Mouse (Mus musculus) cerebellum, adult 9-10 months (tissue): ENCODE results near the gene Jak1.
"Not testable (repeated sequence)": the region's sequence is repeated elsewhere in the genome, so short reads cannot be mapped to it uniquely, and the experiment has no call there.

Experiments used
- DNase-seq: peaks from one replicate; pipeline ENCODE4 v3.0.0; 2022

Gene Jak1

DNA sequence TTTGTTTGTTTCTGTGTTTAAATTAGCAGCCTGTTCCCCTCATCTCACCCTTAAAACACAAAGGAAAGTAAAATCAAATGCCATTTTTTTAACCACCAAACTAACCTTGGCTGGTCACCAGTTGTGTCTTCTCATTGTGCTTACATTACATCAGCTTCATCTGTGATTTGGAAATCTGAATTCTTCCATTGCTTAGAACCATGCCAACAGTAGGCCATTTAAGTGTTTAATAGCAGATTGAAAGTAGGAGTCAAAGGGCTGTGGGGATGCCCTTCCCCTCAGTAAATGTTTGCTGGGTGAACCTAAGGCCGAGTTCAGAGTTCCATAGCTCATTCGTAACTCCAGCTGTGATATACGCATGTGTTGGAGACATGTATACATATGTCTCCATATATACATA is 10.8 kb upstream of the Jak1 start:
- DNase-seq = no peak

DNA sequence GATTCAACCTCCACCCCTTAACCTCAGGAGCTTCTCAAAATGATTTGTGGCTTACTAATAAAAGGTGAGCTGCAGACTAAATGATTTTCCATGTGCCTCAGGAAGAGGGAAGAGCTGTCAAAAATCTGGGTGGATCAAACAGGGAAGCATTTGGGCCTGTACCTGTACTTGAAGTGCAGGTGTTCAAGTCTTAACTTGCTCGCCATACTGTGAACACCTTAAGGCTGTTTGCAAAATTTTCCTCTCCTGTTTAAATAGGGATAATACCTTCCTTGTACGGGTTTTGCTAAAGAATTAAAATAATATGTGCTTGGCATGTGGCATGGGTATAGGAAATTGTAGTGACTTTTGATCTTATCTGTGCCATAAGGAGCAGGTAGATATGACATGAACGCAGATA is 5.7 kb upstream of the Jak1 start:
- DNase-seq = no peak

DNA sequence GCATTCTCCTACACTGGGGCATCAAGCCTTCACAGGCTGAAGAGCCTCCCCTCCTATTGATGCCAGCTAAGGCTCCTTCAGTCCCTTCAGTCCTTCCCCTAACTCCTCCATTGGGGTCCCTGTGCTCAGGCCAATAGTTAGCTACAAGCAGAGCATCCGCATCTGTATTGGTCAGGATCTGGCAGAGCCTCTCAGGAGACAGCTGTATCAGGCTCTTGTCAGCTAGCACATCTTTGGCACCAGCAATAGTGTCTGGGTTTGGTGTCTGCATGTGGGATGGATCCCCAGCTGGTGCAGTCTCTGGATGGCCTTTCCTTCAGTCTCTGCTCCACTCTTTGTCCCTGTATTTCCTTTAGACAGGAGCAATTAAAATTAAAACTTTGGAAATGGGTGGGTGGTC is 3.4 kb upstream of the Jak1 start:
- not testable (repeated sequence) for DNase-seq

DNA sequence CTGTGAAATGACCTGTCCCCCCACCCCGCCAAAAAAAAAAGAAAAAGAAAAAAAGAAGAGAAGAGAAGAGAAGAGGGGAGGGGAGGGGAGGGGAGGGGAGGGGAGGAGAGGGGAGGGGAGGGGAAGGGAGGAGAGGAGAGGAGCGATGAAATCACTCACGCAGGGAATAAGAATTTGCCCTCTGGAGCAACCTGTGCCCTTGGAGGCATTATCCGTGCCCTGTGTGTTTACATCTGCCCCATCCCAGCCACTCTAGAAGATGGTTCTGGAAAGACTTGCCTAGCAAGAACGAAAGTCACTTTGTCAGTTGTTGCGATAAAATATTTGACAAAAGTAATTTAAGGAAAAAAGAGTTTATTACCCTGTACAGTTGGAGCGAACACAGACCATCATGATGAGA is 441 bp upstream of the Jak1 start:
- DNase-seq = peak; percentile 24

DNA sequence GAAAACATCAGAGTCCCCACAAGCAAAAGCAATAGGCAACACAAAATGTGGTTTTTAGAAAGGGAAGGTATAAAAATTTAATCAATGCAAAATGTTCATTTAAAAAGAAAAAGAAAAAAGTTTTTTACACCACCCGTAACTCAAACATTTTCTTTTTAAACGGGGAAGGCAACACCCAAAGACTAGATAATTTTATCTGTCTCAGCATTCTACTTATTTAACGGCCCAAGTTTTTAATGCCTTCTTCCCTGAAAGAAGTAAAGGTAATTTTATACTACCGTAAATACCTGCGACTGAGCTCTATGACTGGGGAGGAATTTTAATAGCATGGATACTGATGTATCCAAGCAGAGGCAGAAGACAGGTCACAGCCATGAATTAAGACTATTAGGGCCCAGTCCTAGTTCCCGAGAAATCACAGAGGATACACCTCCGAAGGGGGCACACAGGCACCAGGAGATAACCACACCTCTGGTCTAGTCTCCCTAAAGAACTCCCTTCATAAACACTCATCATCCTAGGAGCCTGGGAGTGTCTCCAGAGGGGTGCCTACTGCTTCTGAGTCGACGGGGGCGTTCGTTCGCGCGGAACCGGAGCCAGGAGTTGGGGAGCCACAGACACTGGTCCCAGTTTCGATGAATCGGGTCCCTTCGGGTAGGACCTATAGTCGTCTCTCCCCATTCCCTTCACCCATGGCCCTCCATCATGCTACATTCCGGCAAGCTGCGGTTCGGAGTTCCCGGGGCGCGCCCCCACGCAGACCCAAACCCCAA is 928 bp downstream of the Jak1 start:
- peak; percentile 31 for DNase-seq

DNA sequence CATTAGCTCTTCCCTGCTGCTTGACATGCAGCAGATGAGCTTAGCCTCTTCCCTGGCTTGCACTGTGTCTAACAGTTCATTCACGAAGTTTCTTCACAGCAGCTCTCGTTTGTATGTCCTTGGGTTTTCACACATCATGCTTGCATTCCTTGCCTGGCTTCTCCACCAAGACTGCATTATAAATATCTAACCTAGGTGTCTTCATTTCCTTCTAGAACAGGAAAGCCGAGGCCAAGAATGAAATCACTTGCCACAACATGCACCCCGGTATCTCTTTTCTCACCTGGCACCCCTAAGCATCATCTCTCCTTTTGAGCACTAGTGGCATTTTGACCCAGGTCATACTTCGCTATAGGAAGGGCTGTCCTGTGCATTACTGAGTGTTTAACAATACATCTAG is 3.5 kb downstream of the Jak1 start:
- DNase-seq = no peak

DNA sequence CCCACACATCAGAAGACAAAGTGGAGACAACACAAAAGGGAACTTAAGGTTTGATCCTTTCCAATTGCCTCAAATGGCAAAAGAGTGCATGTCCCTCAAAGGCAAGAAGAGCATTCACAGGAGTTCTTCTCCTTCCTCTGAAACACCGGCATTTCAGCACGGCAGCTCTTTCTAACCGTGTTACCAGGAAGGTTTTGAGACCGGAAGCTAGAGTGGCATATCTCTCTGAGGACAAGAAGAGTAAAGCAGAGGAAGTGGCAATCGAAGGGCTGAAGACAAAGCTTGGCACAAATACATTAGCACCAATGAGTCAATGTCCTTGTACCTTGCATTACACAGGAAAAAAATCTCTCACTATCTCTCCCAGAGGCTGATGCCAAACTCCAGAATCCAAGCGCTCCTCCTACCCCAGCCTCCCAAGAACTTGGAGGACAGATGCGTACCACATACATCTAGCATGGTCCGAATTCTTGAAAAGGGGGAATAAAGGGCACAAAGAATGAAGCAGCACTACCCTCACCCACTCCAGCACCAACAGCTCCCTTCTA is 4.3 kb downstream of the Jak1 start:
- no peak for DNase-seq

DNA sequence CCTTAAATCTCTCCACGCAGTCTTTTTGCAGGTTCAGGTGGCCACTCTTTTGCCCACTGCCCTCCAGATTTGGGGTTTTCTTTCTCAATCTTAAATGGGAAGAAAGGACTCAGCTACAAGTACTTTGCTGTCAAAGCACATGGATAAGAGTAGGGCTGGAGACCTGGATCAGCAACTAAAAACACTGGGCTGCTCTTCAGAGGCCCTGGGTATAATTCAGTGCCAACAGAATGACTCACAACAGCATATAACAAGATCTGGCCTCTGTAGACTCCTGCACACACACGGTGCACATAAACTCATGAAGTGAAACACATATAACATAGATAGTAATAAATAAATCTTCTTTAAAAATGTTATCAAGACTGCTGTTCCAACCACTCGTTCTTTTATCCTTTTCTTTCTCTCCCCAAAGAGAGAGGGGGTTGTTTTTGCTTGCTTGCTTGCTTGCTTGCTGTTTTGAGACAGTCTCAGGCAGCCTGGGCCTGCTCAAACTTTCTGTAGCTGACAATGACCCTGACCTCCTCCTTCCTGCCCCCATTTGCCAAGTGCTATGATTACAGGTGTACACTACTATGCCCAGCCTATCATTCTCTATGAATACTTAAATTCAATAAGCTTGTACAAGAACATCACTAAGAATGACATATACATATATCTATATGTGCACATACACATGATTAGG is 8.4 kb downstream of the Jak1 start:
- no peak for DNase-seq

DNA sequence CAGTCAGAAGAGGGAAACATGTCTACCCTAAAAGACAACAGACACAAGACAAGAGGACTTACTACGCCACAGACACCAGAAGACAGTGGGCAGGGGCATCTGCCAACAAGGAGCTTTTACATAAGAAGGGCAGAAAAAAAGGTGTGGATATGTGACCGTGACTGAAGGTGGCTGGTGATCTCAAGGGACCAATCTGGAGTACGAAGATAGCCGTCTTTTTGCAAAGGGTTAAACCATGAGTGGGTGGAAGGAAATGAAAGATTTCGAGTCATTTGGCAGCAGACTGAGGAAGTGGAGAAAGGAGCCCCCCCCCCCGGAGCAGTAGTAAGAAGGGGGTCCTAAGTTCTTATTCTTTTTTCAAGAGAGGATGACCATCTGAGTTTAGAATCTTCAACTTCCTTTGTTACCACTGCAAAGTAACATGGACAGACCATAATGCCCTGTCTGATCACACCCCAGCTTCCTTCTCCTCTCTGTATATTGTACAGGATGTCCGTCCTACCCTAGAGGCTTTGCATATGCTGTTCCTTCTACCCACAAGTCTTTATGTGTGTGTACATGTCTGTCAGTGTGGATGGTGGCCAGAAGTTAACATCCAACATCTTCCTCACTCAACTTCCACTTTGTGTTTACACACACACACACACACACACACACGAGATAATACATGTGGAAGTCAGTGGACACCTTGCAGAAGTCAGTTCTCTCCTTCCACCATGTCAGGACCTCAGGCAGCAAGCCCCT is 10.3 kb downstream of the Jak1 start:
- DNase-seq = no peak

DNA sequence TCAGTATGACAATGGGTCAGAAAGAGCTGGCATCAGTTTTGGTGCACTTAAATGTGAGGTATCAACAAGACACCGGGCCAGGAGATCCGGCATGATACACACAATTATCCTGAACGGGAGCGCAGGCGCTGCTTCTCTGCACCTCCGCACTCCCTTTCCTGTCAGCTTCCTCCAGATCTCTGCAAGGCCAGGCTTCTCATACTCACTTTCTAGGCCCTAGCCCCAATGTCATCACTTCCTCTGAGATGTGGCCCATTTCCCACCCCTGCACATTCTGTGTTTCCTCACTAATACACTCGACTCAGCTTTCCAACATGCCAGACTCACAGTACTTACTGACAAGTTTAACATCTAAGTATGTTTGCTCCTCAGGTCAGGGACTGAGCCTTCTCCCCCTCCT is 11.1 kb downstream of the Jak1 start:
- no peak for DNase-seq

DNA sequence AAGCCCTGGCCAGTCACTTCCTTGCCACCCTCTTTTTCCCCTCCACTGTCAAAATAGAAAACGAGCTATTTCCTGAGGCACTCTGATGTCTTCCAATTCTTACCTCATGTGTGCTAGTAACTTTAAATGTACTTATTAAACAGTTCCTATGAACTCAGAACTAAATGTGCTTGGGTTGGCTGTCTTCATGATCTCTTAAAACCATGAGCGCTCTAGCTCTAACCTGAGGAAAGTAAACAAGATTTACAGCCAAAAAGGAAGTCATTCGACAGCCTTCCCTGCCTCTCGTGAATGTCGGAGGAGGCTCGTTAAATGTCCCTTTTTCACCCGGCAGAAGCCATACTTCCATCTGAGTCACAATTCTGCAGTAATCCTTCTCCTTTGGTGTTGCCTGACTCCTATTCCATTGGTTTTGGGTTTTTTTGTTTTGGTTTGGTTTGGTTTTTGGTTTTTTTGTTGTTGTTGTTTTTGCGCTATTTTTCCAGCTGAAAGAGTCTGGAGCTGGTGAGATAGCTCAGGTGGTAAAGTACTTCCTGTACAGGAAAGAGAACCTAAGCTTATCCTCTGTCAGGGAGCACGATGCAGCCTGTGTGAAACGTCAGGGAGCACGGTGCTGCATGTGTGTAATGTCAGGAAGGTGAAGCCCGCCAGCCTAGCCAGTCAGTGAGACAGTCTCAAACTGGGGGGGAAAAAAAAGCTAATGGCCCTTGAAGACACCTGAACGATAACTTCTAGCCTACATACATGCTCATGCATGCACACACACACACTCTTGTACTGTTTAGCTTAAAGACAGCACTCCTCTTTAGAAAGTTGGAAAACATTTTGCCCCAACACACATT is 12.1 kb downstream of the Jak1 start:
- no peak for DNase-seq

DNA sequence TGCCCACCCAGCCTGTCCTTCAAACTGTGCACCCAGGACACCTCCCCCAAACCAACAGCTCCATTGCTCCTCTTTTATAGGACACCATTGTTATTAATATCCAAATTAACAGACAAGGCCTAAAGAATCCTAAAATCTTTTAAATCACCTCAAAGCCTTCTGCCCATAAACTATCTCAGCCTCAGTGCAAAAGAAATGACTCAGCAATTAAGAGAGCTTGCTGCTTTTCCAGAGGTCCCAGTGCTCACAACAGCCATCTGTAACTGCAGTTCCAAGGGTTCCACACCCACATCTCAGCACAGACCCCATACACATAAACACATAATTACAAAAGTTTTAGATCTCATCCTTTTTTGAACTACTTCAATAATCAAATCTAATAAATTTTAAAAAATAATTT is 13.1 kb downstream of the Jak1 start:
- DNase-seq = no peak

DNA sequence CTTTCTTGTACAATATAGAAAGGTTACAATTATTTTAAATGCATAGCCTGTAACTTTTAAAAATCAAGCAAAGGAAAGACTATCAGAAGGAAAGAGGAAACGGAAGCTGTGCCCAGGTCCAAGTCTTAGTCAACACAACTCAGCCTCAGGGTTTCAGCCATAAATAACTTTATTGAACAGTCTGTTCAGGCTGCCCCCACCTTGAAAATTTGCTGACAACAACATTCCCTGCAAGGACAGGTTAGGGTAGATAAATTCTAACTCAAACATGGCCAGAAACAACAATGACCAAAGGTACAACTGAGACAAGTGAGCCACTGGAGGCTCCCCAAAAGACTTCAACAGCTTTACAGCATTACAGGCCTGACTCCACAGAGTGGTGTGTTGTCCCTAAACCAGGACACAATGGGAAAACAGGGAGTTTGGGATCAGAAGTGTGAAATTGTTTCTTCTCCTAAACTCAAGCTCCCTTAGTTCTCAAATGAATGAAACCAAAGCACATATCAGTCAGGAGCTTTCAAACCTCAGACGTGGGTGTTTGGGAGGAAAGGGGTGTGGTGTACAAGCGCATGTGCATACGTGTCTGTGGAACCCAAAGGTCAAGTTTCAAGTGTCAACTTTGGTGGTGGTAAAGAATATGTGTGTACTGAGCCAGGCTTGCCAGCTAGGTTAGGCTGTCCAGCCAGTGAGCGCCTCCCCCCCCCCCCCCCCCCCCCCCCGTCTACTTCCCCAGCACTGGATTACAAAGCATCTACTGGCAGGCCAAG is 14.9 kb downstream of the Jak1 start:
- DNase-seq = no peak

DNA sequence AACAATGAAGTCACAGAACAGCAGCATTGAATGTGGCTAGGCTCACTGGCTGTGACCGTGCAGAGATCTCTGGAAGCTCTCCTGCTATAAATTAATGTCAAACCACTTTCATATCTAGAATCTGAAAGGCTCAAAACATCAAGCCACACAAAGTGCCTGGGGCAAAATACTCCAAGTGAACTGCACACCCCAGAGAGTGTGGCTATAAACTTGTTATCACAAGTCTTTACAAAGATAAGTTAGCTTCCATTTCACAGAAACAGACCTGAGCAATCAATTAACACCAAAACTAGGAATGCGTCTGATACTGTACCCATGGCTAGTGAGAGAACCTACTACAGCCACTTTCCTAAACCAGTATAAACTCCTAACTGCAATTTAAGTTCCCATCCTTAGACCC is 17.7 kb downstream of the Jak1 start:
- no peak for DNase-seq

DNA sequence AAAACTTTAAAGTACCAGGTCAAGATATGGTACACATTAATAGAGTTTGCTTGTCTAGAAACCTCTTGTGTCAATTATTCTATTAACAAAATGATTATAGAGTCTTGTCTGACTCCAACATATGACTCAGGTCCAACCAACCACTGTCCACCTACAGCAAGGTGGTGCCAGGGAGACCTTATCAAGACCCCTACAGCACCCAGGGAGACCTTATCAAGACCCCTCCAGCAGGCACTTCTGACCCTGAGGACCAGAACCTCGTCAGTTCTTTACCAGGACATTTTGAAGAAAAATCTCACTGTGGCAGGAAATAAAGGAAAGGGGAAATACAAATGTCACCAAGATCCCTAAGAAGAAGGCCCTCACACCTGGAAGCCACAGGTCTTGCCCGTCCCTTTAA is 18.5 kb downstream of the Jak1 start:
- DNase-seq = no peak

DNA sequence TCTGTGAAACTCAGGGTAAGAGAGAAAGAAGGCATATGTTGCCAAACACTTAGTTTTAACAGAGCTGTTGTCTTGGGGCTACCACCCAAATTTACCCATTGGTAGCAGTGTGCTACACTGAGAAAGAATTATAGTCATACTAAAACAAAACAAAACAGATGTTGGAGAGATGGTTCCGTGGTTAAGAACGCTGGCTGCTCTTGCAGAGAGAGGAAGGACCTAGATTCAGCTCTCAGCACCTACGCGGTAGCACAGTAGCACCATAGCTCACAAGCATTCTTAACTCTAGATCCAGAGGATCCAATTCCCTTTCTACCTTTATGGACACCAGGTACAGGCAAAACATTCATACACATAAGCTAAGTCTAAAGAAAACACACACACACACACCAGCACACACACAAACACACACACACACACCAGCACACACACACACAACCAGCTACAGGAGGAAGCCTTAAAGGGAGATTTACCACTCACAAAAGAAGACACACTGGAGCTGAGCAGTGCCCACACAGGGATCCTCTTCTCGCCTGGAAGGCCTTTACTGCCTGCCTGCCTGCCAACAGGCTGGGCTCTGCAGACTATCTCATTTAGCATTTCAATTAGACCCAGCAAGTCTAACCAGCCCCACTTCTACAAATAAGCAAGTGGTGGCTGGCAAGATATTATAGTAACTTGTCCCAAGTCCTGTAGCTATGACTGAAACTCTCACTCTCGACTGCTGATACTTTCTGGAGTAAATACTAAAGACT is 20.6 kb downstream of the Jak1 start:
- no peak for DNase-seq

DNA sequence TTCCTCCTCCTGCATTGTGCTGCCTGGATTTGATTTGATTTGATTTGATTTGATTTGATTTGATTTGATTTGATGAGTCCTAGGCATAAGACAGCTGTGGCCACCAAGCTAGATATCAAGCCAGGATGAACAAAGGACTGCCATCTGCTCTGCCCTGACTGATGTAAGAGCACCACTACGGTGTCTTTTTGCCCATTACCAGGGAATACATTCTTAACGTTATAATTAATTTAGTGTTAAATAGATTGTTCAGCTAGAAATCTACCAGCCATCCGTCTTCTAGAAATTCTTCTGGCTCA is 24.3 kb downstream of the Jak1 start:
- no peak for DNase-seq

DNA sequence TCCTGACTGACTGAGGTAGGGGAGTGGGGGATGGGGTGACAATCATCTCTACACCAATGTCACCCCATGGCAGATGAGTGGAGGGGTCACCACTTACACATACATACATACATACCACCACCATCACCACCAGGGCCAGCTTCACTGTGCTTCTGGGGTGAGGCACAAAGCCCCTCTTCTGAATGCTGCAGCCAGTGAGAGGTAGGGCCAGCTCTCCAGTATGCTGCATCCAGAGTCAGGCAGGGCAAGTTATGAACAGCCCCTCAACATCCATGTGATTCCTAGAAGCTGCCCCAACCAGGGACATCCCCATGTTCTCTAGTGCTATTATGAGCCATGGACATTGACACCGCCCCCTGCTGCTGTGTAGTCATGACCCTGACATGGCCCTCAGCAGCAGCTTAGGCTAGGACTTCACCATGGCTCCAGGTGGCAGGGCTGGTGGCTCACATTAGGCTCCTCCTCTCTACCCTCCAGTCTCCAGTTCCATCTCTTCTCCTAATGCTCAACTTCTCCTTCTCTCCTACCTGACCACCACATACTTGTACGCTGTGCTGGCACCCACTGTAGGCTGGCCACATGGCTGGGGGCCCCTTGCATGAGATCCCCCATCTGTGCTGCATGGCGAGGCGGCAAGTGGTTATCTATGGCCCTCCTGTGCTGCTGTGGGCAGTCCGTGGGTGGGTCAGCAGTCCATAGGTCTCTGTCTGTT is 24.8 kb downstream of the Jak1 start:
- DNase-seq = no peak

DNA sequence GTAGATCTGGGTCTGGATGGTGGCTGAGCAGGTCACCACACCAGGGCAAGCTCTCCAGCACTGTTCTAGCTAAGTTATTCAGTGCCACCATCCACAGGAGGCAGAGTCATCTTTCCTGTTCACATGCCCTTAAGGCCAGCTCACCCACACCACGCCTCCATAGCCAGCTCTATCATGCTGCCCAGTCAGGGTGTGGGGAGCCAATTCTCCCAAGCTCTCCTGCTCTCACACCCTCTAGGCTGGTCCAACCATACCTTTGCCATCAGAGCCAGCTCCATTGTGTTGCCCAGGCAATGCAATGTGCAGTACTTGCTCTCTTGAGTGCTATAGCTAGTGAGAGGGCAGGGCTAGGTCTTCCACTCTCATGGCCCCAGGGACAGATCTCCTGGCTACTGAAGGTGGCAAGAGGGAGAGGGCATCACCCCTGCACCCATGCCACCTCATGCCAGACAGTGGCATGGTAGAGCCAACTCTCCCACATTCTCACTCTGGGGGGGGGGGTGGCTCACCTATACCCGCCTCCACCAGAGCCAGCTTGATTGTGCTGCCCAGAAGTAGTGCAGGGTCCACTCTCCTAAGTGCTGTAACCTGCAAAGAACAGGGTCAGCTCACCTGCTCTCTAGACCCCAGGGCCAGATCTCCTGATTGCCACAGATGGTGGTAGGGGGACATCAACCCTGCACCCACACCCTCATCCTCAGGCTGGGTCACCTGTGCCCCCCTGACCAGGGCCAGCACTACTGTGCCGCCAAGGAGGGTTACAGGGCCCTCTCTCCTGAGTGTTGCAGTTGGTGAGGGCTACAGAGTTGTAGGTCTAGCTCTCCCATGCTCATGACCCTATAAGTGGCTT is 25.5 kb downstream of the Jak1 start:
- no peak for DNase-seq

DNA sequence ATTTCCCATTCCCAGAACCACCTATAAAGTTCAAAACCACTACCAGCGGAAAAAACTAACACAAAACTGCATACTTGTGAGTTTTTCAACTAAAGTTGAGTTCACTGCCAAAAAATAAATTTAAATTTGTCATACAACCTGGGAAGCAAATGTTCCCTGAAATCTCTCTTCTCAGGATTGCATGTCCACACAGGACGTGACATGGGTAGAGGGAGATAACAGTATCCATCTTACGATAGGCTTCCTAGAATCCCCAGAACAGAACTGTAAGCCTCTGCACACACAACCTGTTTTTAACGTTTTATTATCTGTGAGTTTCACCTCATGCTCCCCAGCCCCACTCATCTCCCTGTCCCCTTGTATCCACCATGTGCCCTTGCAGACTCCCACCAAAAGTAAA is 26.5 kb downstream of the Jak1 start:
- DNase-seq = no peak
